Mouse (Mus musculus) hindbrain, embryonic 15.5 days (tissue): Measurements from ENCODE around the gene Pik3c2g. TPM values are rescaled to one million over a fixed set of nuclear protein-coding genes. Genes with fewer than 3 reads are reported as not detected.
"Not testable (repeated sequence)": the region's sequence is repeated elsewhere in the genome, so short reads cannot be mapped to it uniquely, and the experiment has no call there.

Source experiments
- ATAC-seq: fragments of 200-750 bp; cut with Nextera tagmentation; 2 replicates; pipeline ENCODE4 v1.8.0; 2017; ENCODE audit warnings: low read depth, moderate number of reproducible peaks, moderate TSS enrichment; ENCODE audit not compliant: low FRiP score
- H3K27ac ChIP-seq: fragments of 300-500 bp; sonication (generic); replicated peaks from 2 replicates; pipeline ENCODE4 v1.5.1; 2015; ENCODE audit warnings: mild to moderate bottlenecking, inconsistent platforms
- H3K27me3 ChIP-seq: fragments of 300-500 bp; sonication (generic); 2 replicates; pipeline ENCODE4 v1.6.1; 2015; ENCODE audit warnings: control low read depth, inconsistent platforms
- H3K36me3 ChIP-seq: fragments of 300-500 bp; sonication (generic); 2 replicates; pipeline ENCODE4 v1.6.1; 2015; ENCODE audit warnings: control low read depth, inconsistent platforms
- H3K4me1 ChIP-seq: fragments of 300-500 bp; sonication (generic); replicated peaks from 2 replicates; pipeline ENCODE4 v1.6.1; 2015; ENCODE audit warnings: control low read depth, inconsistent platforms
- H3K4me2 ChIP-seq: fragments of 300-500 bp; sonication (generic); 2 replicates; pipeline ENCODE4 v1.6.1; 2015; ENCODE audit warnings: moderate library complexity, mild to moderate bottlenecking, inconsistent platforms
- H3K4me3 ChIP-seq: fragments of 300-500 bp; sonication (generic); 2 replicates; pipeline ENCODE4 v1.5.1; 2015; ENCODE audit warnings: mild to moderate bottlenecking, inconsistent platforms
- H3K9ac ChIP-seq: fragments of 300-500 bp; sonication (generic); 2 replicates; pipeline ENCODE4 v1.6.1; 2015; ENCODE audit warnings: inconsistent platforms
- H3K9me3 ChIP-seq: fragments of 300-500 bp; sonication (generic); 2 replicates; pipeline ENCODE4 v1.6.1; 2016; ENCODE audit warnings: control low read depth, inconsistent platforms
- WGBS: fragments of 180-500 bp; shearing (Covaris S2); methylation state at CpG from one replicate; pipeline ENCODE4 v1.1.7; 2015; 5-methylcytosine and 5-hydroxymethylcytosine counted together
- polyA plus RNA-seq: library from polyadenylated mRNA; unstranded; fragments of >200 nt; fragmentation: Nextera tagmentation; extraction: Ambion mirVana; gene quantifications from 2 replicates; pipeline ENCODE4 v1.2.1, GENCODE M21; 2015

Pik3c2g gene
- polyA plus RNA-seq, 1 experiment from 2014 or later, result 0.71 TPM

GRCm38 (mm10) chr6:139895637-139896036 is 308.6 kb downstream of the Pik3c2g start:
- H3K27ac ChIP-seq, result no peak overlapping the region
- no peak for ATAC-seq
- no peaks in the 10 kb centered on the region for H3K36me3 ChIP-seq
- no peak overlapping the region for H3K4me2 ChIP-seq
- 69% methylated on average over 2 of the region's 2 CpGs for WGBS
- H3K4me3 ChIP-seq, result no peak overlapping the region
- H3K9ac ChIP-seq, result no peak overlapping the region
- H3K9me3 ChIP-seq, result no peaks in the 10 kb centered on the region
- H3K4me1 ChIP-seq, result no peaks in the 10 kb centered on the region
- H3K27me3 ChIP-seq, result no peaks in the 10 kb centered on the region

- no peaks in the 10 kb centered on the region for H3K4me1 ChIP-seq
- H3K27me3 ChIP-seq, result no peaks in the 10 kb centered on the region
- H3K9ac ChIP-seq, result no peak overlapping the region
- H3K36me3 ChIP-seq, result no peaks in the 10 kb centered on the region
- no peak overlapping the region for H3K4me2 ChIP-seq
- WGBS, result 85% methylated on average over 8 of the region's 8 CpGs
- H3K4me3 ChIP-seq, result no peak overlapping the region
- H3K9me3 ChIP-seq, result no peaks in the 10 kb centered on the region
- ATAC-seq, result no peak
- H3K27ac ChIP-seq, result no peak overlapping the region
Measured at GRCm38 (mm10) chr6:139899630-139900151, 312.7 kb downstream of the Pik3c2g start.

- H3K4me1 ChIP-seq, result no peaks in the 10 kb centered on the region
- no peak overlapping the region for H3K27ac ChIP-seq
- no peaks in the 10 kb centered on the region for H3K27me3 ChIP-seq
- H3K9me3 ChIP-seq, result no peaks in the 10 kb centered on the region
- WGBS, result 74% methylated on average over 4 of the region's 4 CpGs
- no peaks in the 10 kb centered on the region for H3K36me3 ChIP-seq
- no peak overlapping the region for H3K9ac ChIP-seq
- H3K4me2 ChIP-seq, result no peak overlapping the region
- ATAC-seq, result no peak
- no peak overlapping the region for H3K4me3 ChIP-seq
Measured at GRCm38 (mm10) chr6:139901801-139902200, 314.8 kb downstream of the Pik3c2g start.

- no peak overlapping the region for H3K9ac ChIP-seq
- no peak overlapping the region for H3K4me3 ChIP-seq
- H3K27ac ChIP-seq, result no peak overlapping the region
- no peaks in the 10 kb centered on the region for H3K9me3 ChIP-seq
- H3K36me3 ChIP-seq, result no peaks in the 10 kb centered on the region
- WGBS, result 64% methylated on average over 4 of the region's 4 CpGs
- no peaks in the 10 kb centered on the region for H3K4me1 ChIP-seq
- H3K27me3 ChIP-seq, result no peaks in the 10 kb centered on the region
- ATAC-seq, result no peak
- H3K4me2 ChIP-seq, result no peak overlapping the region
Measured at GRCm38 (mm10) chr6:139907138-139907537, 320.1 kb downstream of the Pik3c2g start.

- no peak for ATAC-seq
- H3K4me3 ChIP-seq, result no peak overlapping the region
- H3K27me3 ChIP-seq, result no peaks in the 10 kb centered on the region
- no peak overlapping the region for H3K27ac ChIP-seq
- no peaks in the 10 kb centered on the region for H3K36me3 ChIP-seq
- peak overlapping the region; percentile 9; the same call in 1 of the 2 replicates for H3K4me2 ChIP-seq
- H3K9me3 ChIP-seq, result no peaks in the 10 kb centered on the region
- 54% methylated on average over 12 of the region's 12 CpGs for WGBS
- H3K4me1 ChIP-seq, result no peaks in the 10 kb centered on the region
- H3K9ac ChIP-seq, result no peak overlapping the region
Measured at GRCm38 (mm10) chr6:139908997-139909669, 322.1 kb downstream of the Pik3c2g start.

GRCm38 (mm10) chr6:139928766-139929165 is 341.7 kb downstream of the Pik3c2g start:
- H3K4me1 ChIP-seq, result no peaks in the 10 kb centered on the region
- H3K9ac ChIP-seq, result no peak overlapping the region
- no peak for ATAC-seq
- H3K4me2 ChIP-seq, result no peak overlapping the region
- no peaks in the 10 kb centered on the region for H3K36me3 ChIP-seq
- H3K4me3 ChIP-seq, result no peak overlapping the region
- WGBS, result 90% methylated on average over 5 of the region's 5 CpGs
- H3K27me3 ChIP-seq, result no peaks in the 10 kb centered on the region
- H3K9me3 ChIP-seq, result no peaks in the 10 kb centered on the region
- H3K27ac ChIP-seq, result no peak overlapping the region

- no peak overlapping the region for H3K9ac ChIP-seq
- H3K27ac ChIP-seq, result no peak overlapping the region
- no peaks in the 10 kb centered on the region for H3K36me3 ChIP-seq
- no peaks in the 10 kb centered on the region for H3K4me1 ChIP-seq
- ATAC-seq, result no peak
- H3K9me3 ChIP-seq, result no peaks in the 10 kb centered on the region
- 72% methylated on average over 2 of the region's 2 CpGs for WGBS
- no peak overlapping the region for H3K4me2 ChIP-seq
- no peaks in the 10 kb centered on the region for H3K27me3 ChIP-seq
- no peak overlapping the region for H3K4me3 ChIP-seq
Measured at GRCm38 (mm10) chr6:139934861-139935260, 347.8 kb downstream of the Pik3c2g start.

GRCm38 (mm10) chr6:139937581-139937980 is 350.6 kb downstream of the Pik3c2g start:
- not testable (repeated sequence) for H3K36me3 ChIP-seq, ATAC-seq, H3K27ac ChIP-seq, H3K9ac ChIP-seq, H3K4me3 ChIP-seq, H3K9me3 ChIP-seq, H3K4me1 ChIP-seq, H3K4me2 ChIP-seq, H3K27me3 ChIP-seq
- WGBS, result 85% methylated on average over 4 of the region's 4 CpGs

GRCm38 (mm10) chr6:139947106-139947879 is 360.3 kb downstream of the Pik3c2g start:
- Histone ChIP-seq H3K27me3 (no peaks in the 10 kb centered on the region), H3K4me3 (no peak overlapping the region), H3K4me2 (no peak overlapping the region), H3K9ac (no peak overlapping the region), H3K36me3 (no peaks in the 10 kb centered on the region), H3K27ac (no peak overlapping the region), H3K4me1 (no peaks in the 10 kb centered on the region), H3K9me3 (no peaks in the 10 kb centered on the region)
- 86% methylated on average over 8 of the region's 8 CpGs for WGBS
- ATAC-seq, result no peak

- WGBS, result 89% methylated on average over 12 of the region's 12 CpGs
- Histone ChIP-seq H3K9me3 (no peaks in the 10 kb centered on the region), H3K27ac (no peak overlapping the region), H3K4me1 (no peaks in the 10 kb centered on the region), H3K4me2 (no peak overlapping the region), H3K4me3 (no peak overlapping the region), H3K27me3 (no peaks in the 10 kb centered on the region), H3K36me3 (no peaks in the 10 kb centered on the region), H3K9ac (no peak overlapping the region)
- no peak for ATAC-seq
Measured at GRCm38 (mm10) chr6:139953596-139953995, 366.6 kb downstream of the Pik3c2g start.

- H3K27ac ChIP-seq, result no peak overlapping the region
- no peaks in the 10 kb centered on the region for H3K27me3 ChIP-seq
- ATAC-seq, result no peak
- no peaks in the 10 kb centered on the region for H3K36me3 ChIP-seq
- H3K4me2 ChIP-seq, result no peak overlapping the region
- 57% methylated on average over 7 of the region's 7 CpGs for WGBS
- no peak overlapping the region for H3K9ac ChIP-seq
- no peaks in the 10 kb centered on the region for H3K4me1 ChIP-seq
- H3K4me3 ChIP-seq, result no peak overlapping the region
- no peaks in the 10 kb centered on the region for H3K9me3 ChIP-seq
Measured at GRCm38 (mm10) chr6:139957531-139958241, 370.7 kb downstream of the Pik3c2g start.

- H3K4me3 ChIP-seq, result no peak overlapping the region
- no peaks in the 10 kb centered on the region for H3K9me3 ChIP-seq
- H3K9ac ChIP-seq, result no peak overlapping the region
- no peak overlapping the region for H3K27ac ChIP-seq
- WGBS, result 75% methylated on average over 3 of the region's 3 CpGs
- no peak for ATAC-seq
- peaks cover 12% of the 10 kb centered on the region for H3K4me1 ChIP-seq
- no peaks in the 10 kb centered on the region for H3K36me3 ChIP-seq
- no peak overlapping the region for H3K4me2 ChIP-seq
- no peaks in the 10 kb centered on the region for H3K27me3 ChIP-seq
Measured at GRCm38 (mm10) chr6:139963775-139964174, 376.8 kb downstream of the Pik3c2g start.
